Mouse (Mus musculus) cerebellum, adult (tissue): Measurements from ENCODE around the gene E130114P18Rik.

Source experiments
- ATAC-seq: cut with Nextera tagmentation; 2 replicates; pipeline ENCODE4 v1.9.2; 2017; ENCODE audit warnings: mild to moderate bottlenecking, moderate library complexity, mixed read lengths; ENCODE audit not compliant: insufficient number of reproducible peaks, low FRiP score, low TSS enrichment

E130114P18Rik gene

GRCm38 (mm10) chr4:97805896-97806808, 28.3 kb upstream of the E130114P18Rik start:
- no peak for ATAC-seq

- ATAC-seq = no peak
Measured at GRCm38 (mm10) chr4:97805255-97805654, 27.4 kb upstream of the E130114P18Rik start.

GRCm38 (mm10) chr4:97804638-97805037, 26.8 kb upstream of the E130114P18Rik start:
- no peak for ATAC-seq

- ATAC-seq = no peak
Measured at GRCm38 (mm10) chr4:97803791-97804190, 25.9 kb upstream of the E130114P18Rik start.

- no peak for ATAC-seq
Measured at GRCm38 (mm10) chr4:97796505-97796904, 18.6 kb upstream of the E130114P18Rik start.

GRCm38 (mm10) chr4:97795957-97796356, 18.1 kb upstream of the E130114P18Rik start:
- no peak for ATAC-seq

GRCm38 (mm10) chr4:97794865-97795264, 17.0 kb upstream of the E130114P18Rik start:
- no peak for ATAC-seq

- no peak for ATAC-seq
Measured at GRCm38 (mm10) chr4:97793931-97794330, 16.1 kb upstream of the E130114P18Rik start.

GRCm38 (mm10) chr4:97788537-97788936, 10.7 kb upstream of the E130114P18Rik start:
- no peak for ATAC-seq

GRCm38 (mm10) chr4:97787515-97787914, 9.6 kb upstream of the E130114P18Rik start:
- peak; percentile 88 for ATAC-seq

GRCm38 (mm10) chr4:97786571-97786970, 8.7 kb upstream of the E130114P18Rik start:
- ATAC-seq = no peak

- no peak for ATAC-seq
Measured at GRCm38 (mm10) chr4:97785547-97786271, 7.8 kb upstream of the E130114P18Rik start.

- ATAC-seq = no peak
Measured at GRCm38 (mm10) chr4:97784236-97784635, 6.4 kb upstream of the E130114P18Rik start.

GRCm38 (mm10) chr4:97783073-97783879, 5.4 kb upstream of the E130114P18Rik start:
- ATAC-seq = no peak

- no peak for ATAC-seq
Measured at GRCm38 (mm10) chr4:97782497-97782896, 4.6 kb upstream of the E130114P18Rik start.

GRCm38 (mm10) chr4:97782069-97782468, 4.2 kb upstream of the E130114P18Rik start:
- no peak for ATAC-seq

GRCm38 (mm10) chr4:97780666-97781435, 3.0 kb upstream of the E130114P18Rik start:
- ATAC-seq = no peak

GRCm38 (mm10) chr4:97780024-97780423, 2.1 kb upstream of the E130114P18Rik start:
- no peak for ATAC-seq

GRCm38 (mm10) chr4:97779003-97779930, 1.4 kb upstream of the E130114P18Rik start:
- ATAC-seq = no peak
